Mouse (Mus musculus) limb, embryonic 15.5 days (tissue): Measurements from ENCODE around the gene Ikbkg. TPM values are rescaled to one million over a fixed set of nuclear protein-coding genes. Genes with fewer than 3 reads are reported as not detected.
"Not testable (repeated sequence)": the region's sequence is repeated elsewhere in the genome, so short reads cannot be mapped to it uniquely, and the experiment has no call there.

ENCODE experiments used
- ATAC-seq: fragments of 200-750 bp; cut with Nextera tagmentation; 2 replicates; pipeline ENCODE4 v1.8.0; 2017; ENCODE audit warnings: low read depth, moderate TSS enrichment; ENCODE audit not compliant: insufficient number of reproducible peaks, low FRiP score, low TSS enrichment
- H3K27ac ChIP-seq: fragments of 300-500 bp; sonication (generic); 2 replicates; pipeline ENCODE4 v1.5.1; 2015; ENCODE audit warnings: moderate library complexity, mild to moderate bottlenecking, inconsistent platforms
- H3K27me3 ChIP-seq: fragments of 300-500 bp; sonication (generic); 2 replicates; pipeline ENCODE4 v1.6.1; 2015; ENCODE audit warnings: inconsistent platforms
- H3K36me3 ChIP-seq: fragments of 300-500 bp; sonication (generic); 2 replicates; pipeline ENCODE4 v1.6.1; 2015; ENCODE audit warnings: inconsistent platforms
- H3K4me1 ChIP-seq: fragments of 300-500 bp; sonication (generic); 2 replicates; pipeline ENCODE4 v1.6.1; 2015; ENCODE audit warnings: inconsistent platforms
- H3K4me2 ChIP-seq: fragments of 300-500 bp; sonication (generic); 2 replicates; pipeline ENCODE4 v1.6.1; 2015; ENCODE audit warnings: mild to moderate bottlenecking, inconsistent platforms
- H3K4me3 ChIP-seq: fragments of 300-500 bp; sonication (generic); 2 replicates; pipeline ENCODE4 v1.5.1; 2015; ENCODE audit warnings: mild to moderate bottlenecking, inconsistent platforms
- H3K9ac ChIP-seq: fragments of 300-500 bp; sonication (generic); 2 replicates; pipeline ENCODE4 v1.6.1; 2015; ENCODE audit warnings: inconsistent platforms
- H3K9me3 ChIP-seq: fragments of 300-500 bp; sonication (generic); 2 replicates; pipeline ENCODE4 v1.6.1; 2016; ENCODE audit warnings: inconsistent platforms
- WGBS: fragments of 180-500 bp; shearing (Covaris S2); methylation state at CpG from one replicate; pipeline ENCODE4 v1.1.7; 2015; 5-methylcytosine and 5-hydroxymethylcytosine counted together
- polyA plus RNA-seq: library from polyadenylated mRNA; unstranded; fragments of >200 nt; fragmentation: Nextera tagmentation; extraction: Ambion mirVana; gene quantifications from 2 replicates; pipeline ENCODE4 v1.2.1, GENCODE M21; 2015

The Ikbkg gene
- polyA plus RNA-seq, 1 experiment from 2014 or later = 21.3 TPM

- ATAC-seq = no peak
- H3K4me3 ChIP-seq = no peak overlapping the region
- WGBS = 12% methylated on average over 4 of the region's 4 CpGs
- no peak overlapping the region for H3K9ac ChIP-seq
- H3K27me3 ChIP-seq = no peaks in the 10 kb centered on the region
- peaks cover 6% of the 10 kb centered on the region; the same call in 1 of the 2 replicates for H3K36me3 ChIP-seq
- no peaks in the 10 kb centered on the region for H3K4me1 ChIP-seq
- no peak overlapping the region for H3K4me2 ChIP-seq
- no peaks in the 10 kb centered on the region for H3K9me3 ChIP-seq
- H3K27ac ChIP-seq = no peak overlapping the region
Observed at GRCm38 (mm10) chrX:74452773-74453172, 59.7 kb downstream of the Ikbkg start.

GRCm38 (mm10) chrX:74481349-74481885 lies 88.3 kb downstream of the Ikbkg start, which contains the start of gene Gm6880:
Gene Gm6880 (minus strand): TSS chrX:74481399.
- H3K36me3 ChIP-seq, H3K9me3 ChIP-seq, H3K27ac ChIP-seq, H3K27me3 ChIP-seq, H3K4me2 ChIP-seq, H3K9ac ChIP-seq, H3K4me1 ChIP-seq, H3K4me3 ChIP-seq: not testable (repeated sequence)
- ATAC-seq = 0 out of 2 replicates have a peak, but pooled peaks have one; percentile 55
- WGBS = 56% methylated on average over 13 of the region's 14 CpGs

- no peak overlapping the region for H3K9ac ChIP-seq
- H3K27me3 ChIP-seq = no peaks in the 10 kb centered on the region
- no peak for ATAC-seq
- no peaks in the 10 kb centered on the region for H3K36me3 ChIP-seq
- no peaks in the 10 kb centered on the region for H3K4me1 ChIP-seq
- H3K4me3 ChIP-seq = no peak overlapping the region
- H3K27ac ChIP-seq = no peak overlapping the region
- no peak overlapping the region for H3K4me2 ChIP-seq
- WGBS = 90% methylated on average over 1 of the region's 1 CpGs
- no peaks in the 10 kb centered on the region for H3K9me3 ChIP-seq
Observed at GRCm38 (mm10) chrX:74497131-74497530, 104.0 kb downstream of the Ikbkg start.

Other genes starting within 250 kb of the Ikbkg start
- gene Tex28, start 225.5 kb upstream of the Ikbkg start, polyA plus RNA-seq = not detected in 2 replicates
- gene Tktl1, start 216.0 kb upstream of the Ikbkg start, polyA plus RNA-seq = 0.08 TPM in 1 of 2 replicates, not detected in the other
- 228 and 248 TPM in 2 replicates for gene Flna, start 143.5 kb upstream of the Ikbkg start, polyA plus RNA-seq
- 24.8 and 29.0 TPM in 2 replicates for gene Emd, start 138.6 kb upstream of the Ikbkg start, polyA plus RNA-seq
- 675 and 811 TPM in 2 replicates for gene Rpl10, start 122.5 kb upstream of the Ikbkg start, polyA plus RNA-seq
- gene Taz, start 111.4 kb upstream of the Ikbkg start, polyA plus RNA-seq = 89.2 and 89.6 TPM in 2 replicates
- 17.3 and 20.2 TPM in 2 replicates for gene Dnase1l1, start 111.0 kb upstream of the Ikbkg start, polyA plus RNA-seq
- gene Atp6ap1, start 96.2 kb upstream of the Ikbkg start, polyA plus RNA-seq = 156 and 175 TPM in 2 replicates
- gene Gdi1, start 88.3 kb upstream of the Ikbkg start, polyA plus RNA-seq = 203 and 211 TPM in 2 replicates
- gene Fam50a, start 80.3 kb upstream of the Ikbkg start, polyA plus RNA-seq = 62.6 and 67.7 TPM in 2 replicates
- gene Plxna3, start 64.2 kb upstream of the Ikbkg start, polyA plus RNA-seq = 16.7 and 19.4 TPM in 2 replicates
- 89.8 and 90.3 TPM in 2 replicates for gene Lage3, start 39.7 kb upstream of the Ikbkg start, polyA plus RNA-seq
- 72.6 and 75.4 TPM in 2 replicates for gene Ubl4a, start 20.1 kb upstream of the Ikbkg start, polyA plus RNA-seq
- 21.9 and 22.6 TPM in 2 replicates for gene Slc10a3, start 19.9 kb upstream of the Ikbkg start, polyA plus RNA-seq
- gene Fam3a, start within 50 bp of the Ikbkg start, polyA plus RNA-seq = 43.8 and 47.4 TPM in 2 replicates
- gene G6pdx, start 35.9 kb downstream of the Ikbkg start, polyA plus RNA-seq = 66.8 and 67.2 TPM in 2 replicates
- 1.1 and 2.2 TPM in 2 replicates for gene Gm6880, start 88.1 kb downstream of the Ikbkg start, polyA plus RNA-seq
- not detected in 2 replicates for gene Olfr1326-ps1, start 181.6 kb downstream of the Ikbkg start, polyA plus RNA-seq
- gene Olfr1325, start 199.4 kb downstream of the Ikbkg start, polyA plus RNA-seq = not detected in 2 replicates